Mouse (Mus musculus) limb, embryonic 14.5 days (tissue): ENCODE measurements around the gene Scgb3a1. TPM values are rescaled to one million over a fixed set of nuclear protein-coding genes. Genes with fewer than 3 reads are reported as not detected.

Experiments
- ATAC-seq: fragments of 200-750 bp; cut with Nextera tagmentation; 2 replicates; pipeline ENCODE4 v1.8.0; 2017; ENCODE audit warnings: low read depth, moderate number of reproducible peaks, moderate TSS enrichment; ENCODE audit not compliant: low FRiP score
- DNase-seq: peaks from one replicate; pipeline ENCODE4 v3.0.0-alpha.2; 2015; ENCODE audit warnings: low spot score
- H3K27ac ChIP-seq: fragments of 300-500 bp; sonication (generic); replicated peaks from 2 replicates; pipeline ENCODE4 v1.5.1; 2014; ENCODE audit warnings: low read depth, mild to moderate bottlenecking, low read length, moderate library complexity, mixed read lengths
- H3K27me3 ChIP-seq: fragments of 300-500 bp; sonication (generic); 2 replicates; pipeline ENCODE4 v1.6.1; 2014; ENCODE audit warnings: low read length, mixed read lengths; ENCODE audit not compliant: control insufficient read depth, insufficient read depth
- H3K36me3 ChIP-seq: fragments of 300-500 bp; sonication (generic); 2 replicates; pipeline ENCODE4 v1.6.1; 2014; ENCODE audit warnings: mild to moderate bottlenecking, low read length, moderate library complexity, mixed read lengths; ENCODE audit not compliant: control insufficient read depth, insufficient read depth
- H3K4me1 ChIP-seq: fragments of 300-500 bp; sonication (generic); 2 replicates; pipeline ENCODE4 v1.6.1; 2014; ENCODE audit warnings: antibody characterized with exemption, low read length, mixed read lengths; ENCODE audit not compliant: control insufficient read depth, insufficient read depth
- H3K4me2 ChIP-seq: fragments of 300-500 bp; sonication (generic); replicated peaks from 2 replicates; pipeline ENCODE4 v1.6.1; 2014; ENCODE audit warnings: low read depth, mild to moderate bottlenecking, low read length, moderate library complexity; ENCODE audit not compliant: severe bottlenecking
- H3K4me3 ChIP-seq: fragments of 300-500 bp; sonication (generic); replicated peaks from 2 replicates; pipeline ENCODE4 v1.5.1; 2014; ENCODE audit warnings: low read length
- H3K9ac ChIP-seq: fragments of 300-500 bp; sonication (generic); 2 replicates; pipeline ENCODE4 v1.6.1; 2014; ENCODE audit warnings: mild to moderate bottlenecking, low read depth, low read length, moderate library complexity; ENCODE audit not compliant: severe bottlenecking
- H3K9me3 ChIP-seq: fragments of 300-500 bp; sonication (generic); 2 replicates; pipeline ENCODE4 v1.6.1; 2016; ENCODE audit warnings: low read length; ENCODE audit not compliant: control insufficient read depth
- POLR2A ChIP-seq: fragments of 200-500 bp; IDR thresholded peaks from 2 replicates; pipeline ENCODE4 v1.8.0; 2012; ENCODE audit warnings: inconsistent platforms, mild to moderate bottlenecking, moderate library complexity, borderline replicate concordance; ENCODE audit not compliant: insufficient read depth, insufficient read length; ENCODE audit errors: extremely low read depth
- WGBS: fragments of 180-500 bp; shearing (Covaris S2); extraction: QIAGEN DNeasy Blood & Tissue Kit; methylation state at CpG from one replicate; pipeline ENCODE4 v1.1.7; 2014; 5-methylcytosine and 5-hydroxymethylcytosine counted together
- polyA plus RNA-seq, 2 experiments: library from polyadenylated mRNA; depleted of rRNA in 1 of 2; stranded (reverse) in 1 of 2; unstranded in 1 of 2; fragments of >200 nt; fragmentation: Nextera tagmentation in 1 of 2; extraction: Ambion mirVana in 1 of 2; gene quantifications; 2 replicates each; pipeline versions ENCODE4 v1.2.1 to v1.2.3; 2012 to 2014

The Scgb3a1 gene
- polyA plus RNA-seq, 2 experiments: not detected

DNA sequence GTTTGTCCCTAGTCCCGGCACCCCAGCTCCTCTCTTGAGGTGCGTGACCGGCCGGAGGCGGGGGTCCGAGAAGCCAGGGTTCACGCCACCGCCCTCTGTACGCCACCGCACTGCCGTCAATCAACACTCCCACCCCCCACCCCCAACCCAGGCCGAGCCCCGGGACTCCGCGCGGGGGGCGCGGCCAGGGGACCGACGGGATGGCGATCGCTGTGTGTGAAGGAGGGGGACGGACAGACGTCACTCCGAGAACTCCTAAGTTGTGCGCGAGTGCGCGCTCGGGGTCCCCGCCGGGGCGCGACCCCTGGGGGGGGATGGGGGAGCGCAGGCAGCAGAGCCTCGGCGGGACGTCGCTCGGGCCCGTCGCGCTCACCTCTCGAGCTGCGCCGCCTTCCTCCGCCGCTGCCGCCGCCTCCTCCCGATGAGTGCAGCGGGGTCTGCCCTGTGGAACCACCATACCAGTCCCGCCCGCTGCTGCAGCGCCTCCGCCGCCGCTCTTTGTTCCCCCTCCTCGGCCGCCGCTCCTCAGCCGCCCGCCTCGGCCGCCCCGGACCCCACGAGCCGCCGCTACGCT lies 48.7 kb downstream of the Scgb3a1 start:
- H3K27me3 ChIP-seq: no peaks in the 10 kb centered on the region
- no peak for TF ChIP-seq POLR2A
- ATAC-seq (peak; percentile 31), DNase-seq (peak; percentile 36)
- H3K4me2 ChIP-seq: peak overlapping the region; percentile 71
- H3K27ac ChIP-seq: peak overlapping the region; percentile 94
- peak overlapping the region; percentile 98 for H3K9ac ChIP-seq
- peaks cover 20% of the 10 kb centered on the region for H3K4me1 ChIP-seq
- H3K36me3 ChIP-seq: peaks cover 3% of the 10 kb centered on the region; the same call in 1 of the 2 replicates
- no peaks in the 10 kb centered on the region for H3K9me3 ChIP-seq
- WGBS: under 1% methylated on average over 52 of the region's 70 CpGs
- peak overlapping the region; percentile 98 for H3K4me3 ChIP-seq

DNA sequence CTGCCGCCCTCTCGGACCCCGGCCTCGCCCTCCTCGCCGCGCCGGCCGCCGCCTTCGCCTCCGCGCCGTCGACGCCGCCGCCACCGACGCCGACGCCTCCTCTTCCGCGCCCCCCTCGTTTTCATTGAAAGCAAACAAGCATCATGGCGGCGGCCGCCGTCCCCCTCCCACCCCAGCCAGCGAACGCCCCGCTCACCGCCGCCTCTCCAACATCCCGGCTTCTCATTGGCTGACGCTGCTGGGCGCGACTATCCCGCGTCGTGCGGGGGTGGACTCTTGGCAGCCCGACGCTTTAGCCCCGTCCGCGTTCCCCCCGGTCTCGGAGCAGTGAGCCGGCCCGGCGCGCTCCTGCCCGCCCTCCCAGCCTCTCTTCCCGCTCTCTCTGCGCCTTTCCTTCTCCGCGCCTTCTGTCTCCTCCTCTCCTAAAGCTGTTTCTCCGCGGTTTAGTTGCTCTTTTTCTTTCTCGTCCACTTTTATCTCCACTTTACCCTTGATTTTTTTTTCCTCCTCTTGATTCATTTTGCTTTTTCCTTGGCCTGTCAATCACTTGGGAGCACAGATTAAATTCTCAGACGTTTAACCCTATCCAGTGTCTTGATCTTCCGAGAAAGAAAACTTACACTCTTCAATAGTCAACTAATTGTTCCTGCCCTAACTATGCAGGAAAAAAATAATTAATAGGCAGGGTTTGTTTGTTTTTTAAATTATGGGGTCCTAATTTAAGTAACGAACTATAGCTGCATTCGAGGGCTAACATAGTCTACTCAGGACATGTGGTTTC lies 49.3 kb downstream of the Scgb3a1 start, which contains the start of gene Cnot6:
Cnot6 (minus strand) TSS at position 169 of the 781 bp plus-strand sequence.
- Histone ChIP-seq H3K4me2 (peak within 1 kb of the TSS; percentile 74), H3K27me3 (no peaks in the 10 kb centered on the region), H3K4me3 (peak within 1 kb of the TSS; percentile 98), H3K27ac (peak within 1 kb of the TSS; percentile 94), H3K4me1 (peaks cover 20% of the 10 kb centered on the region), H3K9me3 (no peaks in the 10 kb centered on the region), H3K36me3 (peaks cover 3% of the 10 kb centered on the region; the same call in 1 of the 2 replicates), H3K9ac (peak within 1 kb of the TSS; percentile 98)
- DNase-seq (peak; percentile 98), ATAC-seq (peak; percentile 99)
- WGBS: under 1% methylated on average over 65 of the region's 65 CpGs
- TF ChIP-seq POLR2A: no peak; the same call in 1 of the 2 replicates

DNA sequence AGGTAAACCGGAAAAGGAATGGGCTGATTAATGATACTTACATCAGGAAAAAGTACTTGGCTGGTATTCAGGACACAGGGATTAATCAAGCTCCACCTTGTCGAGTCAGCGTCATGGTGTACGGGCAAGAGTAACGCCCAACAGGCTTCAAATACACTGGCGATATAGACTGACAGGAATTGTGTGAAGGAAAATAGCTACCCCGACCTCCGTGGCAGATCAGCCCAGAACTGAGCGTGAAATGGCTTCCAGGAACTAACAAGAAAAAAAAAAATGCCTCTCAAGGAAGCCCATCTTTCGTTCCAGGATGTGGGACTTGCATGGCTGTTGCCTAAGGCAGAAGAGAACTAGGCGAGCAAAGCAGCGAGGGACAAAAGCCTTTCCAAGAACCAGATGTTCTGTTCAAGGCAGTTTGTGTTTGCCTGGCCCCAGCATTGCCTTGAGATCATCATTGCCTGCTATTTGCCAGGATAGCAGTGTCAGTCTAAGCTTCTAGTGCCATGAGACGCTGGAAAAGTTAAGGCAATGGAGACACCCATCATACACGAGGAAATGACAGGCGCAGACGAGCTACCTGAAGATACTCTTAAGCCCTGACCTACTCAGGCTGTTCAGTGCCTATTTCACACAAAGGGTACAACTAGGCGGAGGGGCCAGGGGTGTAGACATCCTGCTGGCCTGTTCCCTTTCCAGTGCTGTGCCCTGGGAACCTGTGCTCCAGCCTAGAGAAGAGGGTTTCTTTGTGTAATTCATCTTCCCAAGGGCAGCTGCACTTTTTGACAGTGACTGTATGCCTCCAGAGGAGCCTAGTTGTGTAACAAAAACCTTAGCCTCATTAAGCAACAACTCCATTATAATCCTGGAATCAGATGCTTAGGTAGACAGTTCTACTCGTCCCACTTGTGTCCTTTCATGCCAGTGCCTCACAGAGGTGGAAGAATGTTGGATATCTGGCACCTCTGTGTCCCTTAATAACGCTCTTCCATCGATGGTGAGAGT lies 50.2 kb downstream of the Scgb3a1 start:
- DNase-seq (peak; percentile 54), ATAC-seq (peak; percentile 6; the same call in 1 of the 2 replicates)
- H3K27ac ChIP-seq: peak overlapping the region; percentile 82

More for the DNA sequence above, 50.2 kb downstream of the Scgb3a1 start:
- Histone ChIP-seq H3K4me3 (peak overlapping the region; percentile 98), H3K4me2 (peak overlapping the region; percentile 74), H3K4me1 (peaks cover 20% of the 10 kb centered on the region), H3K9me3 (no peaks in the 10 kb centered on the region), H3K9ac (peak overlapping the region; percentile 98), H3K27me3 (no peaks in the 10 kb centered on the region), H3K36me3 (no peaks in the 10 kb centered on the region)
- TF ChIP-seq POLR2A: no peak
- WGBS: 25% methylated on average over 20 of the region's 20 CpGs

Other genes starting within 250 kb of the Scgb3a1 start
- gene Olfr1389, start 240.5 kb upstream of the Scgb3a1 start, polyA plus RNA-seq (2012; rRNA removed): not detected in 2 replicates
- not detected in 2 replicates for gene Olfr1389, start 240.5 kb upstream of the Scgb3a1 start, polyA plus RNA-seq (2014; fragmentation: Nextera tagmentation; extraction: Ambion mirVana)
- gene Olfr1388, start 227.0 kb upstream of the Scgb3a1 start, polyA plus RNA-seq (2012; rRNA removed): 0.11 and 0.19 TPM in 2 replicates
- gene Olfr1388, start 227.0 kb upstream of the Scgb3a1 start, polyA plus RNA-seq (2014; fragmentation: Nextera tagmentation; extraction: Ambion mirVana): 0.06 and 0.15 TPM in 2 replicates
- not detected in 2 replicates for gene Olfr1387, start 208.3 kb upstream of the Scgb3a1 start, polyA plus RNA-seq (2012; rRNA removed)
- not detected in 2 replicates for gene Olfr1387, start 208.3 kb upstream of the Scgb3a1 start, polyA plus RNA-seq (2014; fragmentation: Nextera tagmentation; extraction: Ambion mirVana)
- not detected in 2 replicates for gene Olfr1386, start 198.6 kb upstream of the Scgb3a1 start, polyA plus RNA-seq (2012; rRNA removed)
- gene Olfr1386, start 198.6 kb upstream of the Scgb3a1 start, polyA plus RNA-seq (2014; fragmentation: Nextera tagmentation; extraction: Ambion mirVana): not detected in 2 replicates
- gene Olfr1385, start 174.5 kb upstream of the Scgb3a1 start, polyA plus RNA-seq (2012; rRNA removed): not detected in 2 replicates
- gene Olfr1385, start 174.5 kb upstream of the Scgb3a1 start, polyA plus RNA-seq (2014; fragmentation: Nextera tagmentation; extraction: Ambion mirVana): not detected in 2 replicates
- not detected in 2 replicates for gene Olfr1384, start 156.9 kb upstream of the Scgb3a1 start, polyA plus RNA-seq (2012; rRNA removed)
- gene Olfr1384, start 156.9 kb upstream of the Scgb3a1 start, polyA plus RNA-seq (2014; fragmentation: Nextera tagmentation; extraction: Ambion mirVana): not detected in 2 replicates
- gene Olfr1383, start 144.0 kb upstream of the Scgb3a1 start, polyA plus RNA-seq (2012; rRNA removed): not detected in 2 replicates
- not detected in 2 replicates for gene Olfr1383, start 144.0 kb upstream of the Scgb3a1 start, polyA plus RNA-seq (2014; fragmentation: Nextera tagmentation; extraction: Ambion mirVana)
- not detected in 2 replicates for gene Olfr1382, start 135.4 kb upstream of the Scgb3a1 start, polyA plus RNA-seq (2012; rRNA removed)
- not detected in 2 replicates for gene Olfr1382, start 135.4 kb upstream of the Scgb3a1 start, polyA plus RNA-seq (2014; fragmentation: Nextera tagmentation; extraction: Ambion mirVana)
- gene Olfr1381, start 120.2 kb upstream of the Scgb3a1 start, polyA plus RNA-seq (2012; rRNA removed): not detected in 2 replicates
- not detected in 2 replicates for gene Olfr1381, start 120.2 kb upstream of the Scgb3a1 start, polyA plus RNA-seq (2014; fragmentation: Nextera tagmentation; extraction: Ambion mirVana)
- not detected in 2 replicates for gene Olfr1380, start 106.7 kb upstream of the Scgb3a1 start, polyA plus RNA-seq (2012; rRNA removed)
- not detected in 2 replicates for gene Olfr1380, start 106.7 kb upstream of the Scgb3a1 start, polyA plus RNA-seq (2014; fragmentation: Nextera tagmentation; extraction: Ambion mirVana)
- 7.1 and 8.6 TPM in 2 replicates for gene Flt4, start 54.3 kb upstream of the Scgb3a1 start, polyA plus RNA-seq (2012; rRNA removed)
- 6.8 and 7.3 TPM in 2 replicates for gene Flt4, start 54.3 kb upstream of the Scgb3a1 start, polyA plus RNA-seq (2014; fragmentation: Nextera tagmentation; extraction: Ambion mirVana)
- 65.2 and 68.1 TPM in 2 replicates for gene Cnot6, start 49.1 kb downstream of the Scgb3a1 start, polyA plus RNA-seq (2012; rRNA removed)
- gene Cnot6, start 49.1 kb downstream of the Scgb3a1 start, polyA plus RNA-seq (2014; fragmentation: Nextera tagmentation; extraction: Ambion mirVana): 57.0 and 59.7 TPM in 2 replicates
- 27.4 and 31.1 TPM in 2 replicates for gene Gfpt2, start 130.6 kb downstream of the Scgb3a1 start, polyA plus RNA-seq (2012; rRNA removed)
- 24.8 and 27.7 TPM in 2 replicates for gene Gfpt2, start 130.6 kb downstream of the Scgb3a1 start, polyA plus RNA-seq (2014; fragmentation: Nextera tagmentation; extraction: Ambion mirVana)
- 39.4 and 39.7 TPM in 2 replicates for gene Mapk9, start 183.1 kb downstream of the Scgb3a1 start, polyA plus RNA-seq (2012; rRNA removed)
- 34.7 and 37.8 TPM in 2 replicates for gene Mapk9, start 183.1 kb downstream of the Scgb3a1 start, polyA plus RNA-seq (2014; fragmentation: Nextera tagmentation; extraction: Ambion mirVana)
- 0.43 and 0.73 TPM in 2 replicates for gene Rasgef1c, start 238.2 kb downstream of the Scgb3a1 start, polyA plus RNA-seq (2012; rRNA removed)
- gene Rasgef1c, start 238.2 kb downstream of the Scgb3a1 start, polyA plus RNA-seq (2014; fragmentation: Nextera tagmentation; extraction: Ambion mirVana): 0.34 and 0.88 TPM in 2 replicates